Mouse (Mus musculus): ENCODE measurements around the gene Cd177.
"Not testable (repeated sequence)": the region's sequence is repeated elsewhere in the genome, so short reads cannot be mapped to it uniquely, and the experiment has no call there.

Cd177 gene

GRCm38 (mm10) chr7:24760211-24760610 lies at the start of gene Cd177:
Gene Cd177 (minus strand): TSS chr7:24760311.
- no peak for DNase-seq (ENCODE audit: inconsistent age in 2 of 2, low spot score in 1 of 2)

DNA sequence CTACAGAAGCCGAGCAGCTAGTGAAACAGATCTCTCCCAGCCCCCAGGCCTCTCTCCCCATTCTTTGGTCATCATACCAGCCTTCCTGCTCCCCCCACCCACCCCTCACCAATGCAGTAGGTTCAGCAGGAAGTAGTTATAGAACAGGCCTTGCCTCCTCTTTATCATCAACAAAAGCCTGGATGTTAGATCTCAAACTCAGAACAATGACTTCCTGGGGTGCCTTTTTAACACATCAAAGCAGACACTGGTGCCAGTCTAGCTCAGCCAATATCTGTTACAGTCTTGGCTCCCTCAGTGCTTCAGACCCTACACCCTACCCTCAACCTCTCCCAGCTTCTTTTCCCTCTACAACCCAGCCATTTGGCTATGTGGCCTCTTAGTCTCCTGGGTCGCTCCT lies 48.9 kb upstream of the Cd177 start:
- no peak for DNase-seq (ENCODE audit: inconsistent age in 2 of 2, low spot score in 1 of 2)

DNA sequence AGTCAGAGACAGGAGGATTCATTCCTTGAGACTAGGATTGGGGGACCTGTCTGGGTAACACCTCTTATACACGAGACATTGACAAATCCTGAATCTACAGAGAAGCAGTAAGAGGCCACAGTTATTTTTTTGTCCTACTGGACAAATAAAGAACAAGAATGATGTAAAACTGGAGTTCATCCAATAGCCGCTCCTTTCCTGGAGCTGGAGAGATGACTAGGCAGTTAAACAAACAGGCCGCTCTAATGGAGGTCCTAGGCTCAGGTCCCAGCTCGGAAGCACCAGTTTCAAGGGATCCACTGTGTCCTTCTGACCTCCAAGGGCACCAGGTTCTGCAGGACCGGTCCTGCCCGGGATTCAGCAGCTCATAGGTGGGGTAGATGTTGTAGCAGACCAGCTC lies 44.7 kb upstream of the Cd177 start:
- DNase-seq (ENCODE audit: inconsistent age in 2 of 2, low spot score in 1 of 2): peak in 1 of 2 experiments; percentile 23

GRCm38 (mm10) chr7:24802149-24802767 lies 42.1 kb upstream of the Cd177 start:
- no peak for DNase-seq (ENCODE audit: inconsistent age in 2 of 2, low spot score in 1 of 2)

DNA sequence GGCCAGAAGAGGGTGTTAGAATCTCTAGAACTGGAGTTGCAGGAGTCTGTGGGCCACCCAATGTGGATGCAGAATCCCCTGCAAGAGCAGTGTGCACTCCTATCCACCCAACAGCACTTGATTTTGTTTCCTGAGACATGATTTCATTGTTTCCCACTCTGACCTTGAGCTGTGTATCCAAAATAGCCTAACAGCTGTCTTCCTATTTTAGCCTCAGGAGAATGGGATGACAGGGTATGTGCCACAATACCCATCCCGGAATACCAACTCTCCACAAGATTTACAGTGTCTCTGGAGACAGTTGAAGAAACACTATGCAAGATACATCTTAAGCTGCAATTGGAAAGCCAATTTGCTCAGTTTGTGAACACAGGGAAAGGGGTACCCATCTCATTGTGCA lies 37.8 kb upstream of the Cd177 start:
- DNase-seq (ENCODE audit: inconsistent age in 2 of 2, low spot score in 1 of 2): no peak

GRCm38 (mm10) chr7:24776918-24777317 lies 16.8 kb upstream of the Cd177 start, which contains the start of gene Ceacam10:
Gene Ceacam10 (plus strand): TSS chr7:24777206.
- DNase-seq (ENCODE audit: inconsistent age in 2 of 2, low spot score in 1 of 2): not testable (repeated sequence)

- DNase-seq (ENCODE audit: inconsistent age in 2 of 2, low spot score in 1 of 2): no peak
These were observed 16.0 kb upstream of the Cd177 start for GRCm38 (mm10) chr7:24776145-24776544.

- DNase-seq (ENCODE audit: inconsistent age in 2 of 2, low spot score in 1 of 2): no peak
These were observed 13.9 kb upstream of the Cd177 start for GRCm38 (mm10) chr7:24773942-24774535.

DNA sequence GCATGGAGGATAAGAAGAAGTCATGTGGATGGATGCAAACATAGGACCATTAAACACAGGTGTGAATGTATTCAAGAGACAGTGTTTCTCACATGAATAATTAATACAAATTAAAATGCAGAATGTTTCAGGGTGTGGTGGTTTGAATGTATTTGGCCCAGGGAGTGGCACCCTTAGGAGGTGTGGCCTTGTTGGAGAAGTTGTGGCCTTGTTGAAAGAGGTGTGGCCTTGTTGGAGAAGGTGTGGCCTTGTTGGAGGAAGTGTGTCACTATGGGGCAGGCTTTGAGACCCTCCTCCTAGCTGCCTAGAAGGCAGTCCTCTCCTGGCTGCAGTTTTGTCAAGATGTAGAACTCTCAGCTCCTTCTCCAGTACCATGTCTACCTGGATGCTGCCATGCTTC lies 11.2 kb upstream of the Cd177 start:
- no peak for DNase-seq (ENCODE audit: inconsistent age in 2 of 2, low spot score in 1 of 2)

GRCm38 (mm10) chr7:24762574-24762973 lies 2.5 kb upstream of the Cd177 start:
- no peak for DNase-seq (ENCODE audit: inconsistent age in 2 of 2, low spot score in 1 of 2)

GRCm38 (mm10) chr7:24761161-24761560 lies 1.1 kb upstream of the Cd177 start:
- DNase-seq (ENCODE audit: inconsistent age in 2 of 2, low spot score in 1 of 2): no peak

DNA sequence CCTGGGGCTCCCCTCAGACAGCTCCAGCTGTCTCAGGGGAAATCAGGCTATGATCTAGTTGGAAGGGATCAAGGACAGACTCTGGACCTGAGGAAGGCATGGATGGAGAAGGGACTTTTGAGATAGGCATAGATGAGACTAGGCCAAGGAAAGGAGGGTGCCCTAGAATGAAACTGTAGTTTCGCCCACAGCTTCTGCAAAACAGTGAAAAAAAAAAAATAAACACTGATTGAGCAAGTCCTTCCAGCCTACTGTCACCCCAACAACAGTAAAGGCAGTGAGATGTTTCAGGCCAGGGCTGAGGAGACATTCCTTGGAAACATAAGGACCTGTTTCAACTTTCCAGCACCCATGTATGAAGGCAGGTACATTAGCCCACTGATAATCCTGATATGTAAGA lies 1.6 kb downstream of the Cd177 start:
- DNase-seq (ENCODE audit: inconsistent age in 2 of 2, low spot score in 1 of 2): no peak

DNA sequence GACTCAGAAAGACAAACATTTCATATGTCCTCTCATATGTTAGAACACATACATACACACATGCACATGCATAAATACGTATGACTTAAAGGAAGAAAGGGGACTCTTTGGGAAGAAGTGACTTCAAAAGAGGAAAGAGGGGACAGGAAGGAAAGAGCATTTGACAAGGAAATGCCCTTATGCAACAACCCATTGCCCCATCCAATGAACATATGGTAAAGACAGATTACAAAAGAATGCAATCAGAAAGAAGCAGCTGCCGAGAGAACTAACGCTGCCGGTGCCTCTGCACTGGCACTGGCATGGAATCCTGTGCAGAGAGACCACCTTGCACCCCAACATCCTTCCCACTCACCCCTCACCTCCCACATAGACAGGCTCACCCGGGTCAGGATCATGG lies 6.6 kb downstream of the Cd177 start:
- DNase-seq (ENCODE audit: inconsistent age in 2 of 2, low spot score in 1 of 2): no peak

DNA sequence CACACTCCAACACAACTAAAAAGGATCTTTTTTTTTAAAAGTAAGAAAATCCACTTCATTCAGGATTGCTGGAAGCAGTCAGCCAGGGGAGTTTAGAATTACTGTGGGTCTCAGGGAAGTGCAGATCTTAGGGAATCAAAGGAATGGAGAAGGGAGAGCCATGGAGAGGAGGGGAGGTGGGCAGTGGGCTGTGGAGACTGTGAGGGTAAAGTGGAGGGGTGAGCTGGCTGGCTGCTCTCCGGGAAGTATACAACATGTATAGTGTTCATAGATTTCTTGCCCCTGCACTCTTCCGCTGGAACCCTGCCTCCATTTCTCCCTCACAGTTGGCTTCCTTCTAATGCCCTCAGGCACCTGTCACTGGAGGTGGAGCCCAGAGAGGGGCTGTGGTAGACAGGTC lies 8.5 kb downstream of the Cd177 start:
- no peak for DNase-seq (ENCODE audit: inconsistent age in 2 of 2, low spot score in 1 of 2)

DNA sequence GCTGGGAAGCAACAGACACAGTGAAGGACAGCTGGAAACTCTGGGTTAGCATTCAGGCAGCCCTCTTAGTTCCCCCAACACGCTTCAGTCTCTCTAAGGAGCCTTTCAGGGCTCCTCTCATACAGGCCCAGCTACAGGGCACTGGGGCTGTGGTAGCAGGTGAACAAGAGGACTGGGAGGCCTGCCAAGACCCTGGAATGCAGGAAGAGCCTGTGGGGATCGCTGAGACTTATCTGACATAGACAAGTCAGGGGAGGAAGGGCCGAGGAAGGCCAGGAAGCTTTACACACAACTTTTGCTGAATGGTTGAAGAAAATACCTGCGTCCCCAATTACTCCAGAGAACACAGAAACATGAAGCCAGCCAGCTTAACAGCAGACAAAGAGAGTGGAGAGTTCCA lies 9.4 kb downstream of the Cd177 start:
- no peak for DNase-seq (ENCODE audit: inconsistent age in 2 of 2, low spot score in 1 of 2)

- DNase-seq (ENCODE audit: inconsistent age in 2 of 2, low spot score in 1 of 2): peak; percentile 19 to 47
These were observed 24.0 kb downstream of the Cd177 start for GRCm38 (mm10) chr7:24735970-24736670.

GRCm38 (mm10) chr7:24726808-24727207 lies 33.3 kb downstream of the Cd177 start, which contains the start of gene Gm4763:
Gene Gm4763 (minus strand): TSS chr7:24726908.
- not testable (repeated sequence) for DNase-seq (ENCODE audit: inconsistent age in 2 of 2, low spot score in 1 of 2)

GRCm38 (mm10) chr7:24715039-24715438 lies 45.1 kb downstream of the Cd177 start:
- DNase-seq (ENCODE audit: inconsistent age in 2 of 2, low spot score in 1 of 2): no peak

DNA sequence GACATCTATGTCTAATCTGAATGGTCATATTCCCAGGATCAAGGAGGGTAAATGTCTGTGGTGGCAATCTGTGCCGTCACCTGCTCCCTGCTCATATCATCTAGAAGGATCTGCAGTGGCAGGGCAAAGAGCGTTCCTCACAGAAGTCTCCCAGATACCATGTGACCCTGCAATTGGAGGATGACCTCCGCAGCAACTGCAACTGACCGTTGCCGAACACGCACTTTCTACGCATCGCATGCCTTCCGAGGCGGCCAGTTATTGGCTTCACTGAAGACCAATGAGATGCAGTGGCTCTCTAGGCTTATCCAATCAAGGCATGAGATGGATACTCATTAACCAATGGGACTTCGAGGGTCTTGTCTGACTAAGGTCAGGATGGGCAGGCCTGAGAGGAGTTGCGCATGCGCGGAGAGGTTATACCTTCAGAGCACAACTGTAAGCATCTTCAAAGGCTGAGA lies 51.2 kb downstream of the Cd177 start, which contains the start of gene BC049730:
TSS of gene BC049730 (plus strand) at position 411 of the 461 bp plus-strand sequence.
- no peak for DNase-seq (ENCODE audit: inconsistent age in 2 of 2, low spot score in 1 of 2)

GRCm38 (mm10) chr7:24702841-24703240 lies 57.3 kb downstream of the Cd177 start:
- not testable (repeated sequence) for DNase-seq (ENCODE audit: inconsistent age in 2 of 2, low spot score in 1 of 2)

DNA sequence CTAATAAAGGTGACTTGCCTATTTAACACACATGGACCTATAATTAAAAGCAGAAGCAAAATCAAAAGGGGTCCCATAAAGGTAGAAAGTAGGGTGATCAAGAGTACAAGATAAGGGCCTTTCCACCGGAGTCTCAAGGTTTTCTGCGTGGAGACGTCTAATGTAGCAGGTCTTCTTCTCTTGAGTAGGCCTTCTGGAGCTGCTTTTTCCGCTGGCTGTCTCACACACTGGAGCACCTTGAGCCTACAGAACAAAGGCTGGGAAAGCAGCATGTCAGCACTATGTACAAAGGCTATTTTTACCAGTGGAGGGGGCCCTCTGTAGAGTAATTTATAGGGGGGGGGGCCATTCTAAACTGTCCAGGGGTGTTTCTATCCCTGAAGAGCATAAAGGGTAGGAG lies 62.2 kb downstream of the Cd177 start:
- DNase-seq (ENCODE audit: inconsistent age in 2 of 2, low spot score in 1 of 2): not testable (repeated sequence)

Measured in adrenal gland, adult (tissue).